Mouse (Mus musculus): ENCODE results near the gene Sh3bp4.

GRCm38 (mm10) chr1:89035115-89035514, 35.1 kb upstream of the Sh3bp4 start:
- TF ChIP-seq CTCF (IDR thresholded peaks at IDR 0.05; ENCODE audit: borderline replicate concordance, insufficient read depth, low read depth, low read length) (no peak), POLR2A (IDR thresholded peaks at IDR 0.05; ENCODE audit: borderline replicate concordance, insufficient read depth, low read length) (no peak)
